ENCODE assay signal across 29 mouse cellular contexts in the genomic region with DNA sequence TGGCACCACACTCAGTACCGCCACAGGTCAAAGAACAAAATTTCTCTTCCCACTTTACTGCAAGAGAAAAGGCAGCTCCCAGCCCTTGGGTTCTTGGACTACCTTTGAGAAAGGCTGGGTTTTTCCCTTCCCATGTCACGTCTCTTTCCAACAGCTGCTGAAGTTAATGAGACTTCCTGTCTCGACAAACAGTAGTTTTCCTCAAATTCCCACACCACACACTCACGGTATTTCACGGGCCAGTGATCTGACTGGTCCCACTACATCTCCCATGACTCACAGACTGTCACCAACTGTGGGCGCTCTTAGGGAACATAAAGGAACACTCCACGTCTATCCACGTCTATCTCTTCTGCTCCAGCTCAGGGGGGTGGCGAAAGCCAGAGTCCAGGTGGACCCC. TPM values are rescaled to one million over a fixed set of nuclear protein-coding genes. Genes with fewer than 3 reads are reported as not detected.
DNase-seq lines count a peak whose midpoint lies in the region; ATAC-seq lines count a peak whose summit lies in the region.
"Had no signal": no experiment of that assay in that cellular context is flagged by ENCODE, and none has a peak within 500 bp of the region (broad histone marks: within the 10 kb centered on the region; RNA-seq: fewer than 3 reads in every experiment).

No protein-coding gene starts in this region.

- H3K9ac ChIP-seq in kidney, embryonic 15.5 days: no peak overlapping the region
- no peak overlapping the region for H3K9ac ChIP-seq in limb, embryonic 12.5 days (replicated peaks)
- H3K9ac ChIP-seq: embryonic facial prominence, embryonic 13.5 days; forebrain, embryonic 12.5 days; forebrain, embryonic 15.5 days; heart, embryonic 12.5 days; heart, embryonic 15.5 days; hindbrain, embryonic 13.5 days had no signal

- no peaks in the 10 kb centered on the region for H3K27me3 ChIP-seq in kidney, embryonic 15.5 days
- no peaks in the 10 kb centered on the region for H3K27me3 ChIP-seq in limb, embryonic 12.5 days
- no peaks in the 10 kb centered on the region for H3K27me3 ChIP-seq in limb, embryonic 10.5 days (ENCODE audit: low read depth, poor library complexity, severe bottlenecking)
- H3K27me3 ChIP-seq: embryonic facial prominence, embryonic 13.5 days; forebrain, embryonic 12.5 days; forebrain, embryonic 15.5 days; hindbrain, embryonic 13.5 days had no signal

- peaks cover 70% of the 10 kb centered on the region for H3K4me1 ChIP-seq in kidney, embryonic 15.5 days
- peaks cover 43% of the 10 kb centered on the region for H3K4me1 ChIP-seq in limb, embryonic 12.5 days (replicated peaks)
- peaks cover 29% of the 10 kb centered on the region for H3K4me1 ChIP-seq in limb, embryonic 10.5 days

- no peak for DNase-seq in kidney, postnatal 10 days
- DNase-seq in limb, embryonic 10.5 days (ENCODE audit: low spot score): no peak
- DNase-seq in brain, adult 2 months (ENCODE audit: low read depth, low spot score): peak; percentile 53
- no peak for DNase-seq in left cerebral cortex, adult 9 months (ENCODE audit: low spot score in 2 of 2)
- DNase-seq in cerebellum, adult 11 months: no peak
- DNase-seq: adrenal gland, postnatal 10 days; adrenal gland, postnatal 36 days; cerebellum, adult 11-12 months; cerebellum, adult 8-10 months; cerebellum, postnatal 10 days; cerebellum, postnatal 36 days; embryo, embryonic 11 days; gastrocnemius, postnatal 25 days; heart, adult 18-20 months; heart, postnatal 10 days; heart, postnatal 36 days had no signal

- no peaks in the 10 kb centered on the region for H3K9me3 ChIP-seq in kidney, embryonic 15.5 days (replicated peaks)
- no peaks in the 10 kb centered on the region for H3K9me3 ChIP-seq in limb, embryonic 12.5 days
- H3K9me3 ChIP-seq in limb, embryonic 10.5 days (replicated peaks): no peaks in the 10 kb centered on the region
- H3K9me3 ChIP-seq: embryonic facial prominence, embryonic 10.5 days; embryonic facial prominence, embryonic 13.5 days; forebrain, embryonic 12.5 days; forebrain, embryonic 15.5 days; heart, embryonic 12.5 days; heart, embryonic 15.5 days; hindbrain, embryonic 10.5 days; hindbrain, embryonic 13.5 days had no signal

- H3K36me3 ChIP-seq in kidney, embryonic 15.5 days: no peaks in the 10 kb centered on the region
- 0 out of 2 replicates have a peak, but pooled peaks cover 11% of the 10 kb centered on the region for H3K36me3 ChIP-seq in limb, embryonic 12.5 days
- peaks cover 10% of the 10 kb centered on the region; the same call in 1 of the 2 replicates for H3K36me3 ChIP-seq in limb, embryonic 10.5 days
- H3K36me3 ChIP-seq: forebrain, embryonic 12.5 days; forebrain, embryonic 15.5 days; heart, embryonic 12.5 days; heart, embryonic 15.5 days; hindbrain, embryonic 13.5 days had no signal

- no peak overlapping the region for H3K4me3 ChIP-seq in kidney, embryonic 15.5 days (replicated peaks)
- H3K4me3 ChIP-seq in limb, embryonic 12.5 days (replicated peaks): no peak overlapping the region
- H3K4me3 ChIP-seq in limb, embryonic 10.5 days: no peak overlapping the region
- H3K4me3 ChIP-seq: embryonic facial prominence, embryonic 10.5 days; embryonic facial prominence, embryonic 13.5 days; erythroblast, embryonic 14.5 days; forebrain, embryonic 12.5 days; forebrain, embryonic 15.5 days; heart, embryonic 12.5 days; heart, embryonic 15.5 days; hindbrain, embryonic 10.5 days; hindbrain, embryonic 13.5 days had no signal

- no peak overlapping the region for H3K4me2 ChIP-seq in kidney, embryonic 15.5 days
- H3K4me2 ChIP-seq in limb, embryonic 12.5 days: no peak overlapping the region
- H3K4me2 ChIP-seq: embryonic facial prominence, embryonic 13.5 days; forebrain, embryonic 12.5 days; forebrain, embryonic 15.5 days; heart, embryonic 12.5 days; heart, embryonic 15.5 days; hindbrain, embryonic 13.5 days had no signal

- H3K27ac ChIP-seq in kidney, embryonic 15.5 days: peak overlapping the region; percentile 45
- H3K27ac ChIP-seq in limb, embryonic 12.5 days: 0 out of 2 replicates have a peak overlapping the region, but pooled peaks have one; percentile 29
- H3K27ac ChIP-seq in limb, embryonic 10.5 days: no peak overlapping the region; the same call in 1 of the 2 replicates
- H3K27ac ChIP-seq: embryonic facial prominence, embryonic 10.5 days; embryonic facial prominence, embryonic 13.5 days; forebrain, embryonic 12.5 days; forebrain, embryonic 15.5 days; heart, embryonic 15.5 days; hindbrain, embryonic 10.5 days had no signal

- no peak for ATAC-seq in kidney, embryonic 15.5 days (replicated peaks; ENCODE audit: low FRiP score)
- ATAC-seq in limb, embryonic 12.5 days (ENCODE audit: insufficient number of reproducible peaks, insufficient read depth, low FRiP score, low TSS enrichment, low read depth): no peak
- ATAC-seq: CD4-positive, CD25-positive, alpha-beta regulatory T cell, adult 4 months; forebrain, embryonic 15.5 days; hindbrain, embryonic 16.5 days had no signal

- 40% methylated on average over 9 of the region's 9 CpGs for WGBS in kidney, embryonic 15.5 days
- 67% methylated on average over 9 of the region's 9 CpGs for WGBS in limb, embryonic 12.5 days
- 85% methylated on average over 9 of the region's 9 CpGs for WGBS in limb, embryonic 10.5 days

RNA-seq across cellular contexts. Expression of a gene that starts 2.2 kb away (rescaled TPM):
- polyA plus RNA-seq in kidney, embryonic 15.5 days (2015; fragmentation: Nextera tagmentation; extraction: Ambion mirVana): 5.1 and 5.7 TPM in 2 replicates
- 1.7 and 1.9 TPM in 2 replicates for polyA plus RNA-seq in limb, embryonic 12.5 days (2016; fragmentation: Nextera tagmentation; extraction: Ambion mirVana)
- polyA plus RNA-seq in limb, embryonic 10.5 days (2016; fragmentation: Nextera tagmentation; extraction: Ambion mirVana): 0.19 and 0.39 TPM in 2 replicates
- polyA plus RNA-seq: CD4-positive, CD25-positive, alpha-beta regulatory T cell, adult 4 months; erythroblast, embryonic 14.5 days had no signal

RNA-seq across cellular contexts. Expression of a gene that starts 20.1 kb away (rescaled TPM):
- polyA plus RNA-seq in kidney, embryonic 15.5 days (2015; fragmentation: Nextera tagmentation; extraction: Ambion mirVana): 0.60 and 1.2 TPM in 2 replicates
- polyA plus RNA-seq in limb, embryonic 12.5 days (2016; fragmentation: Nextera tagmentation; extraction: Ambion mirVana): 1.5 and 1.7 TPM in 2 replicates
- polyA plus RNA-seq in limb, embryonic 10.5 days (2016; fragmentation: Nextera tagmentation; extraction: Ambion mirVana): 0.16 and 0.56 TPM in 2 replicates
- polyA plus RNA-seq: CD4-positive, CD25-positive, alpha-beta regulatory T cell, adult 4 months; erythroblast, embryonic 14.5 days had no signal

RNA-seq across cellular contexts. Expression of a gene that starts 35.1 kb away (rescaled TPM):
- 39.9 and 43.3 TPM in 2 replicates for polyA plus RNA-seq in kidney, embryonic 15.5 days (2015; fragmentation: Nextera tagmentation; extraction: Ambion mirVana)
- polyA plus RNA-seq in limb, embryonic 12.5 days (2016; fragmentation: Nextera tagmentation; extraction: Ambion mirVana): 32.7 and 34.2 TPM in 2 replicates
- polyA plus RNA-seq in limb, embryonic 10.5 days (2016; fragmentation: Nextera tagmentation; extraction: Ambion mirVana): 51.6 and 60.2 TPM in 2 replicates

RNA-seq across cellular contexts. Expression of a gene that starts 47.7 kb away (rescaled TPM):
- polyA plus RNA-seq in kidney, embryonic 15.5 days (2015; fragmentation: Nextera tagmentation; extraction: Ambion mirVana): 4.1 and 5.4 TPM in 2 replicates
- polyA plus RNA-seq in limb, embryonic 12.5 days (2016; fragmentation: Nextera tagmentation; extraction: Ambion mirVana): 1.7 and 2.3 TPM in 2 replicates
- 2.2 and 2.3 TPM in 2 replicates for polyA plus RNA-seq in limb, embryonic 10.5 days (2016; fragmentation: Nextera tagmentation; extraction: Ambion mirVana)

RNA-seq across cellular contexts. Expression of a gene that starts 59.2 kb away (rescaled TPM):
- 9.8 and 13.2 TPM in 2 replicates for polyA plus RNA-seq in kidney, embryonic 15.5 days (2015; fragmentation: Nextera tagmentation; extraction: Ambion mirVana)
- 8.1 and 10.9 TPM in 2 replicates for polyA plus RNA-seq in limb, embryonic 12.5 days (2016; fragmentation: Nextera tagmentation; extraction: Ambion mirVana)
- 12.5 and 12.8 TPM in 2 replicates for polyA plus RNA-seq in limb, embryonic 10.5 days (2016; fragmentation: Nextera tagmentation; extraction: Ambion mirVana)
